Mouse (Mus musculus) midbrain, embryonic 11.5 days (tissue): ENCODE data around the gene Gm2431. TPM values are rescaled to one million over a fixed set of nuclear protein-coding genes. Genes with fewer than 3 reads are reported as not detected.
"Not testable (repeated sequence)": the region's sequence is repeated elsewhere in the genome, so short reads cannot be mapped to it uniquely, and the experiment has no call there.

ENCODE experiments used
- ATAC-seq: fragments of 200-750 bp; cut with Nextera tagmentation; 2 replicates; pipeline ENCODE4 v1.8.0; 2017; ENCODE audit warnings: moderate TSS enrichment, moderate library complexity; ENCODE audit not compliant: low FRiP score
- DNase-seq: peaks from one replicate; pipeline ENCODE4 v3.0.0; 2015; ENCODE audit warnings: low spot score; ENCODE audit errors: missing footprints
- H3K27ac ChIP-seq: fragments of 300-500 bp; sonication (generic); 2 replicates; pipeline ENCODE4 v1.5.1; 2014; ENCODE audit warnings: low read depth, low read length
- H3K27me3 ChIP-seq: fragments of 300-500 bp; sonication (generic); 2 replicates; pipeline ENCODE4 v1.6.1; 2014; ENCODE audit warnings: mild to moderate bottlenecking, low read length, moderate library complexity, mixed read lengths; ENCODE audit not compliant: control insufficient read depth, insufficient read depth
- H3K36me3 ChIP-seq: fragments of 300-500 bp; sonication (generic); 2 replicates; pipeline ENCODE4 v1.6.1; 2014; ENCODE audit warnings: mild to moderate bottlenecking, low read length, moderate library complexity, mixed read lengths; ENCODE audit not compliant: control insufficient read depth, insufficient read depth
- H3K4me1 ChIP-seq: fragments of 300-500 bp; sonication (generic); 2 replicates; pipeline ENCODE4 v1.6.1; 2014; ENCODE audit warnings: low read length; ENCODE audit not compliant: control insufficient read depth, insufficient read depth
- H3K4me2 ChIP-seq: fragments of 300-500 bp; sonication (generic); 2 replicates; pipeline ENCODE4 v1.6.1; 2014; ENCODE audit warnings: mild to moderate bottlenecking, moderate library complexity
- H3K4me3 ChIP-seq: fragments of 300-500 bp; sonication (generic); 2 replicates; pipeline ENCODE4 v1.5.1; 2014; ENCODE audit warnings: low read depth, low read length
- H3K9ac ChIP-seq: fragments of 300-500 bp; sonication (generic); 2 replicates; pipeline ENCODE4 v1.6.1; 2014; ENCODE audit warnings: low read length
- H3K9me3 ChIP-seq: fragments of 300-500 bp; sonication (generic); 2 replicates; pipeline ENCODE4 v1.6.1; 2016; ENCODE audit warnings: low read length; ENCODE audit not compliant: control insufficient read depth
- WGBS: fragments of 180-500 bp; shearing (Covaris S2); extraction: QIAGEN DNeasy Blood & Tissue Kit; methylation state at CpG from one replicate; pipeline ENCODE4 v1.1.7; 2014; 5-methylcytosine and 5-hydroxymethylcytosine counted together
- polyA plus RNA-seq: library from polyadenylated mRNA; unstranded; fragments of >200 nt; fragmentation: Nextera tagmentation; extraction: Ambion mirVana; gene quantifications from 2 replicates; pipeline ENCODE4 v1.2.1, GENCODE M21; 2014

Gm2431 gene
- polyA plus RNA-seq, 1 experiment from 2014 or later, result not detected

- Histone ChIP-seq H3K9me3 (no peaks in the 10 kb centered on the region), H3K4me1 (no peaks in the 10 kb centered on the region), H3K4me2 (peak overlapping the region; percentile 76), H3K27ac (peak overlapping the region; percentile 35; the same call in 1 of the 2 replicates), H3K27me3 (no peaks in the 10 kb centered on the region; the same call in 1 of the 2 replicates), H3K4me3 (peak overlapping the region; percentile 40), H3K9ac (peak overlapping the region; percentile 73), H3K36me3 (no peaks in the 10 kb centered on the region)
- DNase-seq, result peak; percentile 100
- ATAC-seq, result peak; percentile 84
- under 1% methylated on average over 19 of the region's 19 CpGs for WGBS
Observed at GRCm38 (mm10) chr7:142284615-142285080, 26.5 kb upstream of the Gm2431 start.

- Histone ChIP-seq H3K9ac (peak overlapping the region; percentile 73), H3K27me3 (no peaks in the 10 kb centered on the region; the same call in 1 of the 2 replicates), H3K9me3 (no peaks in the 10 kb centered on the region), H3K36me3 (no peaks in the 10 kb centered on the region), H3K4me3 (peak overlapping the region; percentile 40), H3K4me1 (no peaks in the 10 kb centered on the region), H3K27ac (peak overlapping the region; percentile 35; the same call in 1 of the 2 replicates), H3K4me2 (peak overlapping the region; percentile 76)
- under 1% methylated on average over 38 of the region's 38 CpGs for WGBS
- ATAC-seq (peak; percentile 76), DNase-seq (peak; percentile 96)
Observed at GRCm38 (mm10) chr7:142284023-142284591, 26.0 kb upstream of the Gm2431 start.

- not testable (repeated sequence) for H3K27ac ChIP-seq, ATAC-seq, H3K9me3 ChIP-seq, DNase-seq, H3K4me3 ChIP-seq, H3K27me3 ChIP-seq, H3K4me1 ChIP-seq, H3K36me3 ChIP-seq, H3K9ac ChIP-seq, H3K4me2 ChIP-seq
- WGBS, result 7% methylated on average over 2 of the region's 2 CpGs
Observed at GRCm38 (mm10) chr7:142282847-142283246, 24.7 kb upstream of the Gm2431 start.

GRCm38 (mm10) chr7:142279291-142279690 lies 21.1 kb upstream of the Gm2431 start:
- not testable (repeated sequence) for H3K9ac ChIP-seq, H3K36me3 ChIP-seq, H3K4me3 ChIP-seq, H3K4me1 ChIP-seq, H3K27ac ChIP-seq, H3K4me2 ChIP-seq, ATAC-seq, H3K9me3 ChIP-seq, DNase-seq, H3K27me3 ChIP-seq
- 62% methylated on average over 1 of the region's 1 CpGs for WGBS

- 0% methylated on average over 3 of the region's 3 CpGs for WGBS
- not testable (repeated sequence) for H3K4me2 ChIP-seq
Observed at GRCm38 (mm10) chr7:142278183-142278582, 20.0 kb upstream of the Gm2431 start.

GRCm38 (mm10) chr7:142274263-142274662 lies 16.1 kb upstream of the Gm2431 start, which contains the start of gene Gm4559:
Gene Gm4559, minus strand, starts transcription at chr7:142274363.
- H3K27ac ChIP-seq, H3K4me2 ChIP-seq, H3K4me3 ChIP-seq, DNase-seq, H3K9ac ChIP-seq, ATAC-seq, H3K27me3 ChIP-seq, H3K9me3 ChIP-seq, H3K4me1 ChIP-seq, H3K36me3 ChIP-seq: not testable (repeated sequence)

More at GRCm38 (mm10) chr7:142278183-142278582, 20.0 kb upstream of the Gm2431 start:
- peak; percentile 92 for DNase-seq
- H3K4me3 ChIP-seq, H3K9me3 ChIP-seq, ATAC-seq, H3K27ac ChIP-seq, H3K4me1 ChIP-seq, H3K27me3 ChIP-seq, H3K36me3 ChIP-seq, H3K9ac ChIP-seq: not testable (repeated sequence)

- no peak overlapping the region for H3K27ac ChIP-seq
- no peaks in the 10 kb centered on the region for H3K27me3 ChIP-seq
- no peaks in the 10 kb centered on the region for H3K9me3 ChIP-seq
- H3K4me1 ChIP-seq, result no peaks in the 10 kb centered on the region
- no peak overlapping the region for H3K4me2 ChIP-seq
- 2% methylated on average over 2 of the region's 2 CpGs for WGBS
- H3K4me3 ChIP-seq, result no peak overlapping the region
- no peaks in the 10 kb centered on the region for H3K36me3 ChIP-seq
- no peak overlapping the region for H3K9ac ChIP-seq
- DNase-seq (no peak), ATAC-seq (no peak)
Observed at GRCm38 (mm10) chr7:142255517-142255916, 2.6 kb downstream of the Gm2431 start.

- Histone ChIP-seq H3K36me3 (no peaks in the 10 kb centered on the region), H3K4me3 (no peak overlapping the region), H3K4me1 (no peaks in the 10 kb centered on the region), H3K27me3 (no peaks in the 10 kb centered on the region), H3K4me2 (no peak overlapping the region), H3K27ac (no peak overlapping the region), H3K9ac (no peak overlapping the region), H3K9me3 (no peaks in the 10 kb centered on the region)
- ATAC-seq, result no peak
- WGBS, result 0% methylated on average over 1 of the region's 1 CpGs
- no peak for DNase-seq
Observed at GRCm38 (mm10) chr7:142249824-142250223, 8.3 kb downstream of the Gm2431 start.

- H3K4me3 ChIP-seq, result no peak within 1 kb of the TSS
- no peak within 1 kb of the TSS for H3K27ac ChIP-seq
- DNase-seq, result no peak
- WGBS, result 53% methylated on average over 2 of the region's 2 CpGs
- H3K36me3 ChIP-seq, result no peaks in the 10 kb centered on the region
- no peak within 1 kb of the TSS for H3K9ac ChIP-seq
- H3K4me1 ChIP-seq, result no peaks in the 10 kb centered on the region
- no peak for ATAC-seq
- no peaks in the 10 kb centered on the region for H3K27me3 ChIP-seq
- no peaks in the 10 kb centered on the region for H3K9me3 ChIP-seq
- no peak within 1 kb of the TSS for H3K4me2 ChIP-seq
Observed at GRCm38 (mm10) chr7:142240978-142241377, 17.2 kb downstream of the Gm2431 start, which contains the start of gene Gm40460. Gene Gm40460, minus strand, starts transcription at chr7:142241078.
